Mouse (Mus musculus): Measurements from ENCODE around the gene Mycbp2. TPM values are rescaled to one million over a fixed set of nuclear protein-coding genes. Genes with fewer than 3 reads are reported as not detected.
A peak's percentile ranks its signal among the peaks of the same experiment; 100 is the strongest.

The Mycbp2 gene
- polyA plus RNA-seq, 1 experiment from 2014 or later = 6.7 TPM

DNA sequence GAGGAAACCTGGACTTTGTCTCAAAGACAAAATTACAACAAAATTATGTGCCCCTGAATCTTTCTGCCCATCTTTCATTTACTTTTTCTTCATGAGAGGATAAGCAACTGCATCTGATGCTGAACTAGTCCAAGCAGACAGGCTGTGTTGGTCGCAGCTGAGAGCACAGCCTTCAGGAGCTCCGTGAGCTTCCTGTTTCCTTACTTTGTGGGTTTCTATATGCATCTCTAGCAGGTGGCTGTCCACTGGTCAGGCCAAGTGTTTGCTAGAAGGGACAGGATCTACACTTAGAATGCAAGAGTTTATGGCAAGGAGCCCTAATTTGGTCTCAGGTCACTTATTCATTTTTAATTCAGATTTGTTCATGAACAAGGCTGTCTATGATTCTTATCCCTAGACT lies 50.4 kb downstream of the Mycbp2 start:
- WGBS (ENCODE audit: insufficient replicate concordance) = 71% methylated on average over 2 of the region's 2 CpGs
- Histone ChIP-seq H3K4me2 (ENCODE audit: low read depth, low read length) (no peak overlapping the region), H3K27ac (ENCODE audit: low read length) (no peak overlapping the region), H3K9ac (ENCODE audit: low read depth, low read length) (no peak overlapping the region), H3K36me3 (ENCODE audit: control insufficient read depth, insufficient read depth) (peaks cover 3% of the 10 kb centered on the region), H3K4me3 (ENCODE audit: low read depth, low read length) (no peak overlapping the region), H3K4me1 (ENCODE audit: control insufficient read depth, low read depth, low read length) (no peaks in the 10 kb centered on the region), H3K27me3 (ENCODE audit: control insufficient read depth, insufficient read depth, low read depth, low read length) (no peaks in the 10 kb centered on the region), H3K9me3 (replicated peaks; ENCODE audit: control insufficient read depth, low read length) (no peaks in the 10 kb centered on the region)
- ATAC-seq (ENCODE audit: low read depth) = no peak

DNA sequence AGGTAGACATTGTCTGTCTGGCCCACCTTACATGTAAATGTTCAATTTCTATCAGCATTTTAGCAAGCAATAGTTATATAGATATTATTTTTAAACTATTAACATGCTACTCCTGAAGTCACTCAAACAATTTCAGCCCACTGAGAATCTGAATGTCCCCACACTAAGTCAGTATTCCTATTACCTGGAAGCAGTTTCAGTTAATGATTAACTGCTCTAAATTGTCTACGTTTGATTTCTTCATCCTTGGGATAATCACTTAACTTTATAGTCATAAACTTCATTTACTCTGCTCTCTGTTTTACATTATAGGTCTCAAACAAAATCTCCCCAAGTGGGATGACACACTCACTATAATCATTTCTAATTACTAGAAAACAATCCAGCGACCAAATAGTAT lies 60.0 kb downstream of the Mycbp2 start:
- no peak for ATAC-seq (ENCODE audit: low read depth)

GRCm38 (mm10) chr14:103276667-103277066 lies 69.9 kb downstream of the Mycbp2 start:
- ATAC-seq (ENCODE audit: low read depth) = peak; percentile 97

More for the DNA sequence above, 60.0 kb downstream of the Mycbp2 start:
- H3K4me2 ChIP-seq (ENCODE audit: low read depth, low read length) = no peak overlapping the region
- no peak overlapping the region for H3K9ac ChIP-seq (ENCODE audit: low read depth, low read length)
- no peaks in the 10 kb centered on the region for H3K9me3 ChIP-seq (replicated peaks; ENCODE audit: control insufficient read depth, low read length)
- H3K4me1 ChIP-seq (ENCODE audit: control insufficient read depth, low read depth, low read length) = no peaks in the 10 kb centered on the region
- H3K27ac ChIP-seq (ENCODE audit: low read length) = no peak overlapping the region
- peaks cover 7% of the 10 kb centered on the region; the same call in 1 of the 2 replicates for H3K36me3 ChIP-seq (ENCODE audit: control insufficient read depth, insufficient read depth)
- H3K4me3 ChIP-seq (ENCODE audit: low read depth, low read length) = no peak overlapping the region
- no peaks in the 10 kb centered on the region for H3K27me3 ChIP-seq (ENCODE audit: control insufficient read depth, insufficient read depth, low read depth, low read length)
- WGBS (ENCODE audit: insufficient replicate concordance) = 73% methylated on average over 2 of the region's 2 CpGs

DNA sequence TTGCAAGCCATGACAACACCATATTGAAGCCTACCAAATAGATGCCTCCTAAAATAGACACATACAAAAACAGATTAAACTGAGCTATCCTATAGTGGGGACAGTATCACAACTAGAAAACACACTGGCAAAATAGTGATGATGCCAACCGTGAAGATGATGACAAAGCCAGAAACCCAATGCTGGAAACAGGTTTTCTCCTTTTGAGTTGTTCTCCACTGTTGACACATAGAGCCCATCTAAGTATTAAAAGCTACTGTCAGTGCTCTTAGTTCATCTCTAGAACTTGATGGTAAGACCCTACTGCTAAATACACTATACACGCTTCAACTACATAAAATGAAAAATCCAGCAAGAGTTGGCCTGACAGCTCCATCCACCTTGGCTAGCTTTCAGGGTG lies 86.2 kb downstream of the Mycbp2 start:
- Histone ChIP-seq H3K27ac (ENCODE audit: low read length) (no peak overlapping the region), H3K36me3 (ENCODE audit: control insufficient read depth, insufficient read depth) (no peaks in the 10 kb centered on the region), H3K4me1 (ENCODE audit: control insufficient read depth, low read depth, low read length) (no peaks in the 10 kb centered on the region), H3K9me3 (replicated peaks; ENCODE audit: control insufficient read depth, low read length) (no peaks in the 10 kb centered on the region), H3K9ac (ENCODE audit: low read depth, low read length) (no peak overlapping the region), H3K4me3 (ENCODE audit: low read depth, low read length) (no peak overlapping the region), H3K4me2 (ENCODE audit: low read depth, low read length) (no peak overlapping the region), H3K27me3 (ENCODE audit: control insufficient read depth, insufficient read depth, low read depth, low read length) (no peaks in the 10 kb centered on the region)
- ATAC-seq (ENCODE audit: low read depth) = no peak
- 75% methylated on average over 2 of the region's 2 CpGs for WGBS (ENCODE audit: insufficient replicate concordance)

More at GRCm38 (mm10) chr14:103276667-103277066, 69.9 kb downstream of the Mycbp2 start:
- Histone ChIP-seq H3K27ac (ENCODE audit: low read length) (no peak overlapping the region), H3K9ac (ENCODE audit: low read depth, low read length) (no peak overlapping the region), H3K4me2 (ENCODE audit: low read depth, low read length) (no peak overlapping the region), H3K27me3 (ENCODE audit: control insufficient read depth, insufficient read depth, low read depth, low read length) (no peaks in the 10 kb centered on the region), H3K9me3 (replicated peaks; ENCODE audit: control insufficient read depth, low read length) (no peaks in the 10 kb centered on the region), H3K4me1 (ENCODE audit: control insufficient read depth, low read depth, low read length) (no peaks in the 10 kb centered on the region), H3K36me3 (ENCODE audit: control insufficient read depth, insufficient read depth) (no peaks in the 10 kb centered on the region), H3K4me3 (ENCODE audit: low read depth, low read length) (no peak overlapping the region)
- 18% methylated on average over 4 of the region's 4 CpGs for WGBS (ENCODE audit: insufficient replicate concordance)

GRCm38 (mm10) chr14:103258745-103259144 lies 87.9 kb downstream of the Mycbp2 start:
- H3K9me3 ChIP-seq (replicated peaks; ENCODE audit: control insufficient read depth, low read length) = no peaks in the 10 kb centered on the region
- H3K9ac ChIP-seq (ENCODE audit: low read depth, low read length) = no peak overlapping the region
- H3K4me2 ChIP-seq (ENCODE audit: low read depth, low read length) = no peak overlapping the region
- no peak overlapping the region for H3K4me3 ChIP-seq (ENCODE audit: low read depth, low read length)
- WGBS (ENCODE audit: insufficient replicate concordance) = 55% methylated on average over 2 of the region's 2 CpGs
- no peak for ATAC-seq (ENCODE audit: low read depth)
- H3K36me3 ChIP-seq (ENCODE audit: control insufficient read depth, insufficient read depth) = no peaks in the 10 kb centered on the region
- no peaks in the 10 kb centered on the region for H3K4me1 ChIP-seq (ENCODE audit: control insufficient read depth, low read depth, low read length)
- H3K27ac ChIP-seq (ENCODE audit: low read length) = no peak overlapping the region
- no peaks in the 10 kb centered on the region for H3K27me3 ChIP-seq (ENCODE audit: control insufficient read depth, insufficient read depth, low read depth, low read length)

DNA sequence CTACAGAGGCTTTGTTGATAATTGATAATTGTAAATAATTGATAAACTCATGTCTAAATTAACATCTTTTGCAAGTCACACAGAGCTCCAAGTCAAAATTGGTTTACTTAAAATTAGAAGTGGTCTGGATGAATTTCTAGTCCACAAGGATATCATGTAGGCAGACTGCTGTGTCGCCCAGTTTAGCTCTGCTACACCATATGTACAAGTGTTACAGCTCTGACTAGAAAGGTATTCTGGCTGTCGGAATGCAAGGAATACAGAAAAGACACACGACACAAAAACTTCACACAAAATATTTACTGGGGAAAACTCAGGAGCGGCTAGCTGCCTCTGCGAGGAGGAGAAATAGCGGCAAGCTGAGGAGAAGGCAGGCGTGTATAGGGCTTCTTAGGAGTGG lies 89.7 kb downstream of the Mycbp2 start:
- H3K4me1 ChIP-seq (ENCODE audit: control insufficient read depth, low read depth, low read length) = no peaks in the 10 kb centered on the region
- no peak overlapping the region for H3K27ac ChIP-seq (ENCODE audit: low read length)
- no peak overlapping the region for H3K4me2 ChIP-seq (ENCODE audit: low read depth, low read length)
- H3K9ac ChIP-seq (ENCODE audit: low read depth, low read length) = no peak overlapping the region
- ATAC-seq (ENCODE audit: low read depth) = no peak
- H3K27me3 ChIP-seq (ENCODE audit: control insufficient read depth, insufficient read depth, low read depth, low read length) = no peaks in the 10 kb centered on the region
- H3K9me3 ChIP-seq (replicated peaks; ENCODE audit: control insufficient read depth, low read length) = no peaks in the 10 kb centered on the region
- WGBS (ENCODE audit: insufficient replicate concordance) = 81% methylated on average over 7 of the region's 7 CpGs
- H3K4me3 ChIP-seq (ENCODE audit: low read depth, low read length) = no peak overlapping the region
- H3K36me3 ChIP-seq (ENCODE audit: control insufficient read depth, insufficient read depth) = no peaks in the 10 kb centered on the region

GRCm38 (mm10) chr14:103254311-103254710 lies 92.3 kb downstream of the Mycbp2 start:
- H3K36me3 ChIP-seq (ENCODE audit: control insufficient read depth, insufficient read depth) = no peaks in the 10 kb centered on the region
- H3K4me1 ChIP-seq (ENCODE audit: control insufficient read depth, low read depth, low read length) = no peaks in the 10 kb centered on the region
- H3K4me3 ChIP-seq (ENCODE audit: low read depth, low read length) = no peak overlapping the region
- no peaks in the 10 kb centered on the region for H3K9me3 ChIP-seq (replicated peaks; ENCODE audit: control insufficient read depth, low read length)
- ATAC-seq (ENCODE audit: low read depth) = no peak
- H3K27ac ChIP-seq (ENCODE audit: low read length) = no peak overlapping the region
- H3K9ac ChIP-seq (ENCODE audit: low read depth, low read length) = no peak overlapping the region
- no peaks in the 10 kb centered on the region for H3K27me3 ChIP-seq (ENCODE audit: control insufficient read depth, insufficient read depth, low read depth, low read length)
- no peak overlapping the region for H3K4me2 ChIP-seq (ENCODE audit: low read depth, low read length)
- WGBS (ENCODE audit: insufficient replicate concordance) = 67% methylated on average over 2 of the region's 2 CpGs

DNA sequence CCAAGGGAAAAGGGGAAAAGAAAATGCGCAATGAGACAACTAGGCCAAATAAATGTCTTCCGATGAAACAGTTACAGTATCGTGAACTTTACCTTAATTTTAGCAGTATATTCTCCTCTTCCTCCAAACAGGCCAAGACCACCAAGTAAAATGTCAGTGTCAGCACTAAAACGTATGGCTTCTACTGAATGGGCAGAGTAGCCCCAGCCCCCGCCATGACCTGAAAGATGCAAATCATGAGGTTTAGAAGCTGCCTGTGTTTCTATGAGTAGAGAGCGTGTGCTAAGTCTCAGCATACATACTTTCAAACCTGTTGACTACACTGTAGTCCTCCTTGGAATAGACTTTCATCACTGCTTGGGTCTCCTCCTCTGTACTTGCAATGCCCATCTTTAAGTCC lies 104.6 kb downstream of the Mycbp2 start:
- H3K4me1 ChIP-seq (ENCODE audit: control insufficient read depth, low read depth, low read length) = no peaks in the 10 kb centered on the region
- 78% methylated on average over 6 of the region's 6 CpGs for WGBS (ENCODE audit: insufficient replicate concordance)
- H3K36me3 ChIP-seq (ENCODE audit: control insufficient read depth, insufficient read depth) = peaks cover 11% of the 10 kb centered on the region
- no peak for ATAC-seq (ENCODE audit: low read depth)
- H3K9ac ChIP-seq (ENCODE audit: low read depth, low read length) = no peak overlapping the region
- H3K4me3 ChIP-seq (ENCODE audit: low read depth, low read length) = no peak overlapping the region
- H3K9me3 ChIP-seq (replicated peaks; ENCODE audit: control insufficient read depth, low read length) = no peaks in the 10 kb centered on the region
- H3K4me2 ChIP-seq (ENCODE audit: low read depth, low read length) = no peak overlapping the region
- no peak overlapping the region for H3K27ac ChIP-seq (ENCODE audit: low read length)
- H3K27me3 ChIP-seq (ENCODE audit: control insufficient read depth, insufficient read depth, low read depth, low read length) = no peaks in the 10 kb centered on the region

DNA sequence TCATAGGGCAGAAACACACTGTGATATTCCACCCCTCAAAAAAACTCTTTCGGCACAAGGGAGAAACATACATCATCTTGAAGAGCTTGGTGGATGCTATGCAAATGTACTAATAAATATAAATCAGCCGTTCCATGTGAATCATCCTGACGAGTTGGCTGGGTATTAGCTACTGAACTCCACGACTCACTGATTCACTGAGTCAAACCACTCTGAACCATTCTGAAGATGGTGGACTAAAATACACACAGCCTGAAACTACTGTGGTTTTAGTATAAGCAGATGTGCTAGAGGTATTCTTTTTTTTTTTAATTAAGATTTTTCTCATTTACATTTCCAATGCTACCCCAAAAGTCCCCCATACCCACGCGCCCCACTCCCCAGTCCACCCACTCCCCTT lies 111.8 kb downstream of the Mycbp2 start:
- no peaks in the 10 kb centered on the region for H3K9me3 ChIP-seq (replicated peaks; ENCODE audit: control insufficient read depth, low read length)
- no peak for ATAC-seq (ENCODE audit: low read depth)
- H3K36me3 ChIP-seq (ENCODE audit: control insufficient read depth, insufficient read depth) = peaks cover 10% of the 10 kb centered on the region
- H3K27me3 ChIP-seq (ENCODE audit: control insufficient read depth, insufficient read depth, low read depth, low read length) = no peaks in the 10 kb centered on the region
- H3K4me3 ChIP-seq (ENCODE audit: low read depth, low read length) = no peak overlapping the region
- H3K4me1 ChIP-seq (ENCODE audit: control insufficient read depth, low read depth, low read length) = no peaks in the 10 kb centered on the region
- H3K27ac ChIP-seq (ENCODE audit: low read length) = no peak overlapping the region
- H3K4me2 ChIP-seq (ENCODE audit: low read depth, low read length) = no peak overlapping the region
- H3K9ac ChIP-seq (ENCODE audit: low read depth, low read length) = no peak overlapping the region
- WGBS (ENCODE audit: insufficient replicate concordance) = 78% methylated on average over 6 of the region's 6 CpGs
